Mouse (Mus musculus): ENCODE measurements around the gene Rnf227. TPM values are rescaled to one million over a fixed set of nuclear protein-coding genes. Genes with fewer than 3 reads are reported as not detected.

Gene Rnf227
- polyA plus RNA-seq, 1 experiment: 115 TPM

DNA sequence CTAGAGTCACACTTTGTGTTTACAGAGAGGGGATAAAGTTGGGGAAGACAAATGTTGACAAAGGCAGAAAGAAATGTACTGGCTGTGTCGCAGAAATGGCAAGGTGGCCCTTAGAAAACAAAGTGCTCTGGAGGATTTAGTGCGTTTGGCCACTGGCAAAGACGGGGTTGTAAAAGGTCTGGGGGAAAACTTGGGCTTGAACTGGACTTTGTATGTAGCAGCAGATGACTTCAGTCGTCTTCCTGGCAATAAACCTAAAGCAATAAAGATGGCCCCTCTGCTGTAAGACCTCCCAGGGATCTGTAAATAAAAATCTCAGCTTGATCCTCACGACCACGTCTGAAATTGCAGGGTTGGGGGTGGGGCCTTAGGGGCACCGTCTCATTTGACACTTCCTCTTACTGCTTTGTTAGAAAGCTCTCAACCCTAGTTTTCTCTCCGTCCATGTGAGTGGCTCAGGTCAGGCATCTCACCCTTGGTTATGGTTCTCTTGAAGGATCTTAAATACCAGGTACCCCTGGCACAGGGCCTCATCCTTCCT is 7.5 kb upstream of the Rnf227 start:
- no peak for DNase-seq (ENCODE audit: low read depth)
- no peak for TF ChIP-seq CTCF (IDR thresholded peaks at IDR 0.05; ENCODE audit: borderline replicate concordance, extremely low read depth, insufficient read depth, insufficient read length)
- no peak for TF ChIP-seq POLR2A (IDR thresholded peaks at IDR 0.05; ENCODE audit: borderline replicate concordance, extremely low read depth, insufficient read depth, insufficient read length, poor library complexity, severe bottlenecking)

DNA sequence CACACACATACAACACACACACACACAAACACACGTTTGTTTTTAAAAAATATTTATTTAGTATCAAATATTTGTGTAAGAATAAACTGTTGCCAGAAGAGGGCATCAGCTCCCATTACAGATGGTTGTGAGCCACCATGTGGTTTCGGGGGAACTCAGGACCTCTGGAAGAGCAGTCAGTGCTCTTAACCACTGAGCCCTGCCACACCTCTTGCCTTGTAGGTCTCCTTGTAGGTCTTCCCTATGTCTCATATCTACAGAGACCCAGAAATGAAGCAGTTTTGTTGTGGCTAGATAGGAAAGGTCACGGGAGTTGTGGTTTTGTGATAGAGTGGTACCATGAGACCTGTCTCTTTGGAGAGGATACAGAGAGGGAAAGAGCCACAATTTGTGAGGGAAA is 6.3 kb upstream of the Rnf227 start:
- peak; percentile 11 for DNase-seq (ENCODE audit: low read depth)
- no peak for TF ChIP-seq POLR2A (IDR thresholded peaks at IDR 0.05; ENCODE audit: borderline replicate concordance, extremely low read depth, insufficient read depth, insufficient read length, poor library complexity, severe bottlenecking)
- no peak for TF ChIP-seq CTCF (IDR thresholded peaks at IDR 0.05; ENCODE audit: borderline replicate concordance, extremely low read depth, insufficient read depth, insufficient read length)

DNA sequence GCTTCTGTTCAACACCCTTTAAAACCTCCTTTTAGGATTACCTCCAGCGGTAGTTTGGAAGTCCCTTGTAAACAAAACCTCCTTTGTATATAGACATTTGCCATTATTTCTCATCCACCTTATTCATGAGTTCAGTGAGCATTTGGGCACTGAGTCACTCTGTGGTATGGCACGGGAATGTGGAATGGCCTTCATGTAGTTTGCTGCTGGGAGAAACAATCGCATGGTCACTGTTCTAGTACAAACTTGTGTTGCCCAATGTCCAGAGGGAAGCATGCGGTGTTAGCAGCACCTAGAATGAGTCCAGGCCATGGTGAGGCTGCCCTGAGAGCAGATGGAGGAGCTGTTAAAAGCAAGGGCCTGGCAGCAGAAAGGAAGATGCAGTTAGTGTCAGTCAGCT is 5.5 kb upstream of the Rnf227 start:
- DNase-seq (ENCODE audit: low read depth): no peak
- no peak for TF ChIP-seq POLR2A (IDR thresholded peaks at IDR 0.05; ENCODE audit: borderline replicate concordance, extremely low read depth, insufficient read depth, insufficient read length, poor library complexity, severe bottlenecking)

DNA sequence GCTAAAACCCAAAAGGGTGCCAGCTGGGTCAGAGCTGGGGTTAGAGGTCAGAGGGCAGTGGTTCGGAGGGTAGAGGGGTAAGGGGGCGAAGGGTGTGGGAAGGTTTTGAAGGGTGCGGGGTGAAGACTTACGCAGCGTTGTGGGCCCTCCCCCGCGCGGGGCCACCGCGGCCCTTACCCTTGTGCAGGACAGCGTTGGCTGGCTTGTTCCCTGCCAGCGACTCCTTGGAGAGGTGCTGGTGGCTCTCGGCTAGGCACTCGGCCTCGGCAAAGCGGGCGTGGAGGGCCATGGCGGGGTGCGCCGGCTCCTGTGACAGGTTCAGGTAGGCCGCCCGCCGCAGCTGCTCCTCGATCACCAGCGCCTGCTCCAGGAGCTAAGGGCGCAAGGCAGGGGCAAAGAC is 6.2 kb downstream of the Rnf227 start:
- TF ChIP-seq POLR2A (IDR thresholded peaks at IDR 0.05; ENCODE audit: borderline replicate concordance, extremely low read depth, insufficient read depth, insufficient read length, poor library complexity, severe bottlenecking) (no peak), CTCF (IDR thresholded peaks at IDR 0.05; ENCODE audit: borderline replicate concordance, extremely low read depth, insufficient read depth, insufficient read length) (no peak)
- no peak for DNase-seq (ENCODE audit: low read depth)

DNA sequence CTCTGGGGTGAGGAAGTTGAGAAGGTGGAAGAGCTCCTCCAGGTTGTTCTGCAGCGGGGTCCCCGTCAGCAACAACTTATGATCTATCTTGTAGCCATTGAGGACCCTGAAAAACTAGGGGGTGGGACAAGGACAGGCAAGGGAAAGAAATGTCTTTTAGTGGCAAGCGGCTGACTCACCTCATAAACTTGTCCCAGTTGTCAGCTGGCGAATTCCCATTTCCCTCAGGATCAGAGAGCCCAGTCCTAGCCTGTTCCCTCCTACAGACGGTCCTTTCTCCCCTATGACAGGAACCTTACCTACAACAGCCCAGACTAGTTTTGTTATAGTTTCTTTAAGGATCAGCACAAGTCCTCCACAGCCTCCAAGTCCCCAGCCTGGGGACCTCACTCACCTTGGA is 16.3 kb downstream of the Rnf227 start:
- DNase-seq (ENCODE audit: low read depth): no peak
- TF ChIP-seq POLR2A (IDR thresholded peaks at IDR 0.05; ENCODE audit: borderline replicate concordance, extremely low read depth, insufficient read depth, insufficient read length, poor library complexity, severe bottlenecking) (no peak), CTCF (IDR thresholded peaks at IDR 0.05; ENCODE audit: borderline replicate concordance, extremely low read depth, insufficient read depth, insufficient read length) (no peak)

DNA sequence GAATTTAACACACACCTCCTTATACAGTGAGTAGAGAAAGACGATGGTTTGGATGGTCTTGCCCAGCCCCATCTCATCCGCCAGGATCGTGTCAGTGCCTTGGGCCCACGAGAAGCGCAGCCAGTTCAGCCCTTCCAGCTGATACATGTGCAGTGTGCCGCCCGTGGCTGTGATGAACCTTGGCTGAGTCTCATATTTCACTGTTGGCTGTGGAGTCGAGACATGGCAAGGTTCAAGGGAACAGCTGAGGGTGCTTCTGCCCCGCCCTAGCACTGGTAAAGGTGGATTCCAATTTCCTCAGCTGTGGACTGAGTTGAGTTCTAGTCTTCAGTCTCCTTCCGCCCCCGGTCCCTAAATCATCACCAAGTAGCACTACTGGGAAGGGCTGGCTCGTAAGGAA is 17.4 kb downstream of the Rnf227 start:
- TF ChIP-seq CTCF (IDR thresholded peaks at IDR 0.05; ENCODE audit: borderline replicate concordance, extremely low read depth, insufficient read depth, insufficient read length) (no peak), POLR2A (IDR thresholded peaks at IDR 0.05; ENCODE audit: borderline replicate concordance, extremely low read depth, insufficient read depth, insufficient read length, poor library complexity, severe bottlenecking) (no peak)
- DNase-seq (ENCODE audit: low read depth): no peak

DNA sequence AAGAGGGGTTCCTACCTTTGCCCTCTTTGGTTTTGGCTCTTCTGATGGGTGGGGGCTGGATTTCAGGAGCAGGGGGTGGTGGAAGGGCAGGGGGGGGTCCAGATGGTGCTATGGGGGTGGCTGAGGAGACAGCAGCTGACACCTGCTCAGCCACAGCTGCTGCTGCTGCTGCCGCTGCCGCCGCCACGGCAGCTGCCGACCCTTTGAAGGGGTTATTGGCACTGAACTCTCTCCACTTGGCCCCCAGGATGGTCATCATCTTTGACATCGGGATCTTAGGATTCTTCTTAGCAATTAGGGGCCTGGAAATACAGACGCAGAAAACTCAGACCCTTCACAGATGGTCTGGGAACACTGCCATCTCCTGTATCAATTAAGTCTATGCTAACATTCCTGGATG is 21.8 kb downstream of the Rnf227 start:
- DNase-seq (ENCODE audit: low read depth): peak; percentile 64
- TF ChIP-seq CTCF (IDR thresholded peaks at IDR 0.05; ENCODE audit: borderline replicate concordance, extremely low read depth, insufficient read depth, insufficient read length) (no peak), POLR2A (IDR thresholded peaks at IDR 0.05; ENCODE audit: borderline replicate concordance, extremely low read depth, insufficient read depth, insufficient read length, poor library complexity, severe bottlenecking) (no peak)

DNA sequence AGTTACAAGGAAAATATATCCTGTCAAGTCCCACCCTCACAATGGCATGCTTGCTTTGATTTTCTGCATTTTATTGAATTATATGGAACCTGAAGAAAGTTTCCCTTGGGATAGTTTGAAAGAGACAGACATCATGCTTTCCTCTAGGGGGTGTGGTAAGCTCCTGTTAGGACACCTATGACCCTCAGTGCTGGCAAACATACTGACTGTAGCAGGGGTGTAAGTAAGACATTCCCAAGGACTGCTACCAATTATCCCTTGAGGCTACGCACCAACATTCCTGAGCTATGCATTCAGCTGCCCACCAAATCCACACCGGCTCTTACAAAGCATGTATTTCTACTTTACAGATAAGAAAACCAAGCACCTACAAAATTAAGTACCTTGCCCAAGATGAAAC is 22.2 kb downstream of the Rnf227 start:
- TF ChIP-seq CTCF (IDR thresholded peaks at IDR 0.05; ENCODE audit: borderline replicate concordance, extremely low read depth, insufficient read depth, insufficient read length) (no peak), POLR2A (IDR thresholded peaks at IDR 0.05; ENCODE audit: borderline replicate concordance, extremely low read depth, insufficient read depth, insufficient read length, poor library complexity, severe bottlenecking) (no peak)

DNA sequence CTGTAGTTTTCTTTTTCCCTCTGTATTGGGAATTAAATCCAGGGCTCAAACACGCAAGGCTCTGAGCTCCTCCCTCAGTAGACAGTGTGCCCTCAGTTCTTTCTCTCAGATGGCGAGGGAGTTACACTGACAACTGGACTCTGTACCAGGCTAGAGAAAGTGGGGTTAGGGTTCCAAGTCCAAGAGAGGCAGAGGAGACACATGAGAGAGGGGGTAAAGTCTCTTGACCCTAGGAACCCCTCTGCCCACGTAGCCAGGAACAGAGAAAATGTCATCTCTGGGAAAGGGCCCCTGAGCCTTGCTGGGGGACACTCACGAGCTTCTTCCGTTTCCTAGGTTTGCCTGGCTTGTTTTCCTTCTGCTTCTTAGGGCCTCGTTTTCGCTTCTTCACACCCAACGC is 24.1 kb downstream of the Rnf227 start:
- no peak for DNase-seq (ENCODE audit: low read depth)
- TF ChIP-seq POLR2A (IDR thresholded peaks at IDR 0.05; ENCODE audit: borderline replicate concordance, extremely low read depth, insufficient read depth, insufficient read length, poor library complexity, severe bottlenecking) (no peak), CTCF (IDR thresholded peaks at IDR 0.05; ENCODE audit: borderline replicate concordance, extremely low read depth, insufficient read depth, insufficient read length) (no peak)

More for the DNA sequence above, 22.2 kb downstream of the Rnf227 start:
- peak; percentile 56 for DNase-seq (ENCODE audit: low read depth)

DNA sequence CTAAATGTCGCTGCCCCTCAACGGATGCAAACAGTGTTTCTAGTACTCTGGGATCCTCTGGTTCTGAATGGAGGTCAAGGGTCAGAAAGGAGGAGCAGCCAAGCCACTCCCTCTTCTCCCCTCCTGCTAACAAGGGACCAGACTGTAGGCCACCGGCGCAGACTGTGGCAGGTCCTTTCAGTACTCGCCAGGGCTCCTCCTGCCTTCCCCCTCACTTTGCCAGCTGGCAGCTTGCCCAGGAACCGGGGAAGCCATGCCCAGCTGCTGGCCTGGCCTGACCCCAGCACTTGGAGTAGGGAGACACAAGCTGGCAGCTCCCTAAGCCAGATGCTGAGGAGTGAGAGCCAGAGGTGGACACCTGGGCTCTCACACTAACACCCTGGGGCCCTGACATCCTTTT is 24.6 kb downstream of the Rnf227 start:
- peak; percentile 97 for DNase-seq (ENCODE audit: low read depth)
- TF ChIP-seq POLR2A (IDR thresholded peaks at IDR 0.05; ENCODE audit: borderline replicate concordance, extremely low read depth, insufficient read depth, insufficient read length, poor library complexity, severe bottlenecking) (no peak), CTCF (IDR thresholded peaks at IDR 0.05; ENCODE audit: borderline replicate concordance, extremely low read depth, insufficient read depth, insufficient read length) (no peak)

DNA sequence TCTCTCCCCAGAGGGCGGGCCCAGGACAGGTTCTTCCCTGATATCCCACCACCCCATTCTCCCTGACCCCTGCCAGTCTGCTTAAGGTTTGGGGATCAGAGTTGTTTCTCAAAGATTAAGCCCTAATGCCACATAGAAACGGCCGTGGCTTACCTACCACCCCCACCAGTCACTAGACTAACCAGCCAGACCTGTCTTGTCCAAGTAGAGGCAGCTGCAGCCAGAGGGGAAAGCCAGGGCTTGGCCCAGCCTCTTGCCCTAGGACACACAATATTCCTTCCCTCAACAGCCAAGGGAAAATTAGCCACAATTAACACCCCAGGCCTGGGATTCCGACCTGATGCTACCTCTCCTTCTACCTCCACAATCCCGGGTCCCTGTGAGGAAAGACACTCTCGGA is 25.5 kb downstream of the Rnf227 start:
- DNase-seq (ENCODE audit: low read depth): no peak
- TF ChIP-seq POLR2A (IDR thresholded peaks at IDR 0.05; ENCODE audit: borderline replicate concordance, extremely low read depth, insufficient read depth, insufficient read length, poor library complexity, severe bottlenecking) (no peak), CTCF (IDR thresholded peaks at IDR 0.05; ENCODE audit: borderline replicate concordance, extremely low read depth, insufficient read depth, insufficient read length) (no peak)

DNA sequence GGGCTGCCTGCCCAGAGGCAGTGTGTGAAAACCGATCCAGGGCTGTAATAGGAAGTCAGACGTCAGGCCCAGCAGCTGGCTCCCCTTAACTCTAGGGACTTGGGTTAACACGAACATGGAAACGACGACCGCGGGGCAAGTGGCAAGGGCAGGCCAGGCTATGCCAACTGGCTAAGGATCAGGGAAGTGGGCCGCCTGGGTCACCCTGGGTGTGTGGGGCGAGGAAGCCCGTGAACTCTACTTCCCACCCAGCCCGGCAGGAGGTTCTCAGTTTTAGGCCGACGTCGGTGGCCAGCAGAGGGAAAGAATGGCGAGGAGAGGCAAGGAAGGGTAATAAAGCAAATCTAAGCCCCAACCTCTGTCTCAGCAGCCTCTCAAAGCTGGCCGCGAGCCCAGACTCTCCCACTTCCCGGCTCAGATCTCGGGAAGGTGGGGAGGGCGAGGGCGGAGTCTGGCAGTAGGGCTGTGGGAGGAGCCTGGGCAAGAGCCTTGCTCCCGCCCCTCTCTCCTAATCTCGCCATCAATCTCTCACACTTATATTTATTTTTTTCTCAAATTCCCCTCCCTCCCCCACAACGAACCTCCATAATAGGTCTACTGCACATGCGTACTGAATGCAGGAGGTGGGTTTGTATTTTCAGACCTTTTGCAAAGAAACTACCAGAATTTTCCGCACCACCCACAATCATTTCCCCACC is 26.0 kb downstream of the Rnf227 start:
- TF ChIP-seq POLR2A (IDR thresholded peaks at IDR 0.05; ENCODE audit: borderline replicate concordance, extremely low read depth, insufficient read depth, insufficient read length, poor library complexity, severe bottlenecking) (peak; percentile 54; the same call in 1 of the 2 replicates), CTCF (IDR thresholded peaks at IDR 0.05; ENCODE audit: borderline replicate concordance, extremely low read depth, insufficient read depth, insufficient read length) (no peak; the same call in 1 of the 2 replicates)
- DNase-seq (ENCODE audit: low read depth): peak; percentile 99
